In genomic region chr12:17263881-17264280, GRCm38 (mm10) we compare ENCODE assay signal across 22 mouse cellular contexts. TPM values are rescaled to one million over a fixed set of nuclear protein-coding genes. Genes with fewer than 3 reads are reported as not detected.
DNase-seq lines count a peak whose midpoint lies in the region; TF ChIP-seq lines count a peak whose summit lies in the region.
"Had no signal": no experiment of that assay in that cellular context is flagged by ENCODE, and none has a peak within 500 bp of the region (broad histone marks: within the 10 kb centered on the region; RNA-seq: fewer than 3 reads in every experiment).

No protein-coding gene starts in this region.

- H3K79me2 ChIP-seq in heart, adult 2 months (replicated peaks; ENCODE audit: control insufficient read depth, insufficient read depth, low read length), result peaks cover 2% of the 10 kb centered on the region; the same call in 1 of the 2 replicates
- peaks cover 21% of the 10 kb centered on the region for H3K79me2 ChIP-seq in MEL (ENCODE audit: control insufficient read depth, insufficient read depth, low read length, poor library complexity)

- H3K9me3 ChIP-seq in MEL (replicated peaks; ENCODE audit: insufficient read depth, low read length), result no peaks in the 10 kb centered on the region
- H3K9me3 ChIP-seq: embryonic facial prominence, embryonic 12.5 days; embryonic facial prominence, embryonic 15.5 days; heart, embryonic 12.5 days; heart, embryonic 15.5 days had no signal

- TF ChIP-seq CTCF in heart, adult 2 months (IDR thresholded peaks at IDR 0.05), result no peak
- no peak for TF ChIP-seq CTCF in MEL (IDR thresholded peaks at IDR 0.05 in 2 of 3, conservative IDR thresholded peaks at IDR 0.05 in 1 of 3; ENCODE audit: control insufficient read depth in 1 of 3, insufficient read depth in 1 of 3, low read depth in 2 of 3, low read length in 3 of 3, poor library complexity in 1 of 3, severe bottlenecking in 1 of 3)

- 26% methylated on average over 3 of the region's 3 CpGs for WGBS in heart, adult 2 months

- H3K27me3 ChIP-seq in heart, adult 2 months (ENCODE audit: control insufficient read depth, insufficient read depth, low read length), result no peaks in the 10 kb centered on the region
- no peaks in the 10 kb centered on the region for H3K27me3 ChIP-seq in MEL (ENCODE audit: control insufficient read depth in 1 of 2, insufficient read depth in 2 of 2, low read length in 2 of 2)
- H3K27me3 ChIP-seq: embryonic facial prominence, embryonic 12.5 days; embryonic facial prominence, embryonic 15.5 days; heart, embryonic 12.5 days; heart, embryonic 15.5 days had no signal

- no peak overlapping the region for H3K9ac ChIP-seq in heart, adult 2 months (ENCODE audit: low read depth, low read length)
- H3K9ac ChIP-seq in MEL (ENCODE audit: control insufficient read depth, low read depth, low read length, poor library complexity, severe bottlenecking), result no peak overlapping the region
- H3K9ac ChIP-seq: embryonic facial prominence, embryonic 12.5 days; embryonic facial prominence, embryonic 15.5 days; forebrain, postnatal 0 days; heart, embryonic 12.5 days; heart, embryonic 15.5 days; hindbrain, embryonic 14.5 days had no signal

- H3K4me1 ChIP-seq in heart, adult 2 months (ENCODE audit: control insufficient read depth, insufficient read depth, low read length), result peaks cover 14% of the 10 kb centered on the region
- H3K4me1 ChIP-seq in MEL (ENCODE audit: control insufficient read depth in 1 of 2, insufficient read depth in 2 of 2, low read length in 2 of 2), result peaks cover 3 to 10% of the 10 kb centered on the region in 2 experiments; a peak in 3 of 4 replicates
- peaks cover 21% of the 10 kb centered on the region for H3K4me1 ChIP-seq in brown adipose tissue, adult 24 weeks (ENCODE audit: control insufficient read depth, insufficient read depth, insufficient read length, low read length)

- TF ChIP-seq RAD21 in MEL (IDR thresholded peaks at IDR 0.05; ENCODE audit: low read depth, low read length), result no peak

- H3K36me3 ChIP-seq in heart, adult 2 months (ENCODE audit: control insufficient read depth, insufficient read depth, low read length), result no peaks in the 10 kb centered on the region
- H3K36me3 ChIP-seq in MEL (ENCODE audit: control insufficient read depth in 1 of 2, insufficient read depth in 2 of 2, low read length in 2 of 2), result peaks cover 3% of the 10 kb centered on the region in 2 experiments; a peak in 3 of 4 replicates

- no peak overlapping the region for H3K4me3 ChIP-seq in heart, adult 2 months
- no peak overlapping the region for H3K4me3 ChIP-seq in MEL (ENCODE audit: control insufficient read depth in 1 of 2, insufficient read depth in 1 of 2, low read depth in 2 of 2, low read length in 2 of 2)
- no peak overlapping the region for H3K4me3 ChIP-seq in brown adipose tissue, adult 24 weeks (ENCODE audit: insufficient read depth, low read depth, low read length)
- H3K4me3 ChIP-seq: embryonic facial prominence, embryonic 12.5 days; embryonic facial prominence, embryonic 15.5 days; heart, embryonic 12.5 days; heart, embryonic 15.5 days had no signal

- no peak for TF ChIP-seq EP300 in heart, adult 2 months (IDR thresholded peaks at IDR 0.05; ENCODE audit: insufficient read depth, low read depth, low read length)
- TF ChIP-seq EP300 in MEL (IDR thresholded peaks at IDR 0.05; ENCODE audit: low read depth in 1 of 2, low read length in 2 of 2), result no peak

- TF ChIP-seq POLR2A in heart, adult 2 months (IDR thresholded peaks at IDR 0.05; ENCODE audit: insufficient read depth, low read depth, low read length), result no peak
- TF ChIP-seq POLR2A in MEL (IDR thresholded peaks at IDR 0.05; ENCODE audit: control insufficient read depth in 1 of 2, insufficient read depth in 1 of 2, low read depth in 1 of 2, low read length in 2 of 2, poor library complexity in 1 of 2), result no peak

- intact Hi-C loops in heart, adult 2 months (cut with DNase I), result no loop called here
- intact Hi-C loops in heart, postnatal 10 days (cut with DNase I), result no loop called here

- DNase-seq in heart, adult 2 months, result no peak
- DNase-seq in heart, postnatal 10 days, result no peak
- DNase-seq in MEL (ENCODE audit: low read depth, low spot score), result peak; percentile 51
- DNase-seq in adrenal gland, adult 18-20 months (ENCODE audit: low spot score in 2 of 2), result no peak
- no peak for DNase-seq in kidney, adult 9 months
- DNase-seq: adrenal gland, postnatal 10 days; adrenal gland, postnatal 36 days; cerebellum, adult 11 months; cerebellum, adult 2 months; cerebellum, adult 9-11 months; cerebellum, postnatal 25 days; forebrain, postnatal 0 days; gastrocnemius, postnatal 25 days; heart, postnatal 36 days; kidney, adult 2 months had no signal

- peak overlapping the region; percentile 64 for H3K27ac ChIP-seq in heart, adult 2 months
- H3K27ac ChIP-seq in MEL (ENCODE audit: control insufficient read depth, low read depth, low read length), result no peak overlapping the region
- H3K27ac ChIP-seq in brown adipose tissue, adult 24 weeks (replicated peaks; ENCODE audit: low read depth, low read length), result peak overlapping the region; percentile 85
- H3K27ac ChIP-seq: embryonic facial prominence, embryonic 12.5 days; embryonic facial prominence, embryonic 15.5 days; heart, embryonic 15.5 days; hindbrain, embryonic 14.5 days; hindbrain, postnatal 0 days had no signal

TF ChIP-seq in MEL, 35 proteins besides CTCF, POLR2A, EP300 and RAD21:
- TF ChIP-seq POLR2AphosphoS5 (IDR thresholded peaks at IDR 0.05; ENCODE audit: borderline replicate concordance, low read depth, low read length) (no peak), MAZ (IDR thresholded peaks at IDR 0.05; ENCODE audit: low read depth, low read length) (no peak), KAT2A (conservative IDR thresholded peaks at IDR 0.05; ENCODE audit: low read depth, low read length) (no peak), MEF2A (IDR thresholded peaks at IDR 0.05; ENCODE audit: extremely low read depth, insufficient replicate concordance, low read depth, low read length, poor library complexity, severe bottlenecking) (no peak), SMC3 (IDR thresholded peaks at IDR 0.05; ENCODE audit: low read depth, low read length) (no peak), MAX (IDR thresholded peaks at IDR 0.05; ENCODE audit: low read length) (no peak), MXI1 (IDR thresholded peaks at IDR 0.05; ENCODE audit: low read depth, low read length) (no peak), ZNF384 (IDR thresholded peaks at IDR 0.05; ENCODE audit: low read depth, low read length) (no peak), NELFE (IDR thresholded peaks at IDR 0.05; ENCODE audit: low read depth, low read length) (no peak), CHD2 (IDR thresholded peaks at IDR 0.05; ENCODE audit: low read length) (no peak), E2F4 (IDR thresholded peaks at IDR 0.05; ENCODE audit: borderline replicate concordance, low read depth, low read length) (no peak), JUND (IDR thresholded peaks at IDR 0.05; ENCODE audit: low read depth, low read length) (no peak), HCFC1 (IDR thresholded peaks at IDR 0.05; ENCODE audit: low read depth, low read length) (no peak), ELF1 (IDR thresholded peaks at IDR 0.05; ENCODE audit: low read depth, low read length) (no peak), USF2 (IDR thresholded peaks at IDR 0.05; ENCODE audit: borderline replicate concordance in 1 of 2, insufficient read depth in 1 of 2, low read depth in 1 of 2, low read length in 2 of 2) (no peak), ZMIZ1 (IDR thresholded peaks at IDR 0.05; ENCODE audit: low read depth, low read length) (no peak), TAL1 (IDR thresholded peaks at IDR 0.05; ENCODE audit: low read length) (no peak)

RNA-seq across cellular contexts. Expression of gene Pdia6, which starts 2.5 kb away (rescaled TPM):
- total RNA-seq in heart, adult 2 months (2021), result 100 to 1,000 TPM; 106 to 122 TPM
- 36.2 and 65.7 TPM in 2 replicates for polyA plus RNA-seq in heart, adult 2 months (2012; rRNA removed)
- 100 to 1,000 TPM in 1 of 2 experiments, 10 to 100 TPM in 1; 99.0 to 122 TPM for total RNA-seq in heart, postnatal 10 days (2021)
- 321 and 324 TPM in 2 replicates for total RNA-seq in MEL (2012; rRNA removed)
- 100 to 1,000 TPM in 1 of 2 experiments, not detected in 1; 373 TPM for polyA plus RNA-seq in MEL (2012; ENCODE audit: insufficient read depth in 1 of 2, insufficient read length in 2 of 2, low read depth in 1 of 2, low replicate concordance in 2 of 2, missing spikeins in 1 of 2)
- 65.9 and 83.5 TPM in 2 replicates for polyA plus RNA-seq in brown adipose tissue, adult 24 weeks (2012; ENCODE audit: insufficient read depth, insufficient read length, missing spikeins)
- total RNA-seq in adrenal gland, adult 18-20 months (2021), result 100 to 1,000 TPM; 175 to 178 TPM
